Mouse (Mus musculus) lung, adult 2 months (tissue): Measurements from ENCODE around the gene Akt1. TPM values are rescaled to one million over a fixed set of nuclear protein-coding genes. Genes with fewer than 3 reads are reported as not detected.

ENCODE experiments used
- DNase-seq: peaks from one replicate; pipeline ENCODE4 v3.0.0; 2022
- H3K4me1 ChIP-seq: fragments of 200-500 bp; 2 replicates; pipeline ENCODE4 v1.6.1; 2011; ENCODE audit warnings: low read length; ENCODE audit not compliant: control insufficient read depth, insufficient read depth
- H3K4me3 ChIP-seq: fragments of 200-500 bp; replicated peaks from 2 replicates; pipeline ENCODE3; 2011; ENCODE audit warnings: low read depth, mild to moderate bottlenecking, control low read depth, low read length; ENCODE audit errors: extremely low read depth
- CTCF ChIP-seq: fragments of 200-500 bp; IDR thresholded peaks from 2 replicates; pipeline ENCODE4 v1.5.1; 2011; ENCODE audit warnings: mild to moderate bottlenecking, low read length, control low read depth; ENCODE audit not compliant: insufficient read depth
- POLR2A ChIP-seq: fragments of 200-500 bp; IDR thresholded peaks from 2 replicates; pipeline ENCODE4 v1.6.1; 2011; ENCODE audit warnings: low read depth, mild to moderate bottlenecking, control low read depth, low read length, borderline replicate concordance; ENCODE audit errors: extremely low read depth
- WGBS: fragments of 180-500 bp; shearing (Covaris S2); methylation state at CpG from one replicate; pipeline ENCODE4 v1.1.7; 2018; 5-methylcytosine and 5-hydroxymethylcytosine counted together
- polyA plus RNA-seq: library from polyadenylated mRNA; depleted of rRNA; stranded (reverse); fragments of >200 nt; gene quantifications from 2 replicates; pipeline ENCODE4 v1.2.3, GENCODE M21; 2012

Gene Akt1
- polyA plus RNA-seq, 1 experiment: 187 TPM

DNA sequence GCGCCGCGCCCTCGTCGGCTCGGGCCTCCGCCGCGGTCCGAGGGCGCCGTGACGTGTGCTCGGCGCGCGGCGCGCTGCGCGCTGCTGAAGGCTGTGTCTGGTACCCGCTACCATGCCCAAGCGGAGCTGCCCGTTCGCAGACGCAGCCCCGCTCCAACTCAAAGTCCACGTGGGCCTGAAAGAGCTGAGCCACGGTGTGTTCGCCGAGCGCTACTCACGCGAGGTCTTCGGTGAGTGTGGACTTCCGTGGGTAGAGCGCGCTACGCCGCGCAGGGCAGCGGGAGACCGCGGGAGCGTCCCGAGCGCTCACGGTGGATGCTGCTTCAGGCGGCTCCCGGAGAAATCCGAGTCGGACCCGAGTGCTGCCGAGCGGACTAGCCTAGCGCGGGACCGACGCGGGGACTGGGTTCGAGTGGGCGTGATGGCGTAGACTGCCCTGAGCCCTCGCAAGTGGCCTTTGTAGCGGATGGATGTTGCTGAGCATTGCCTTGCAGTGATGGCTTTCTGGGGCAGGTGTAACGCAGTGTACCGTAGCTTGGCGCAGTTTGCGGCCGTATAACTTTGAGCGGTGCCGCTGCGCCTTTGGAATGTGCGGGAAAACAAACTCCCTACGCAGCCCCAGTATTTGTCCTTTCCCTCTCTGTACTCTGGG is 29.7 kb downstream of the Akt1 start:
- under 1% methylated on average over 75 of the region's 75 CpGs for WGBS
- DNase-seq: no peak
- TF ChIP-seq CTCF: no peak
- TF ChIP-seq POLR2A: peak; percentile 84; the same call in 1 of the 2 replicates

DNA sequence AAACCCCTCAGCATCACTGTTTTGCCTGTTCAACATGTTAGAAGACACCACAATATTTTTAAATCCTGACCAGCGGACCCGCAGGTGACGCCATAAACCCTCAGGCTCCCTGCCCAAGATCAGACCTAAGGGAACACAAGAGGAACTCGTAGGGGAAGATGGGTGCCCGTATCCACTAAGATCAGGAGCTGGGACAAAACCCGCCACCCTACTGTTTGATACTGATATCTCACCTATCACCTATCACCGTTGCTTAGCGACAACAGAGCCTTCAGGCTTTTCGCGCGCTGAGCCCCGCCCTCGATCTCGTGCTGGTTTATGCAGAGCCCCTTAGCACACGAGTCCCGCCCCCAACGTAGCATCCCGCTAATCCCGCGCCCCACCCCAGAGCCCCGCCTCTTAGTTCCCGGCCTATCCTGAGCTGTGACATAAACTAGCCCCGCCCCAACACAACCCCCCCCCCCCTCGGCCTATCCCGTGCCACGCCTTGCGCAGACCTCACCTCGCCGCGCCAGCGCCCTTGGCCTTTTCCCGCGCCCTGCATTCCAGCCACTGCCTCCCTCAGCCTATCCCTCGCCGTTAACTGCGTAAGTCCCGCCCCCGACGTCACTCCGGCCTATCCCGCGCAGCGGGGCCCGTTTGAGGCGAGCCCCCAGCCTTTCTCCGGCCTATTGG is 30.4 kb downstream of the Akt1 start, which contains the start of gene Siva1:
Gene Siva1, plus strand, starts transcription at position 500 of the 675 bp plus-strand sequence.
- peak within 1 kb of the TSS; percentile 63 for H3K4me3 ChIP-seq
- peak; percentile 97 for DNase-seq
- WGBS: under 1% methylated on average over 44 of the region's 46 CpGs
- 0 out of 2 replicates have a peak, but pooled peaks cover 3% of the 10 kb centered on the region for H3K4me1 ChIP-seq
- TF ChIP-seq POLR2A: no peak
- no peak for TF ChIP-seq CTCF

More for the DNA sequence above, 29.7 kb downstream of the Akt1 start:
- 0 out of 2 replicates have a peak, but pooled peaks cover 3% of the 10 kb centered on the region for H3K4me1 ChIP-seq
- H3K4me3 ChIP-seq: peak overlapping the region; percentile 63

DNA sequence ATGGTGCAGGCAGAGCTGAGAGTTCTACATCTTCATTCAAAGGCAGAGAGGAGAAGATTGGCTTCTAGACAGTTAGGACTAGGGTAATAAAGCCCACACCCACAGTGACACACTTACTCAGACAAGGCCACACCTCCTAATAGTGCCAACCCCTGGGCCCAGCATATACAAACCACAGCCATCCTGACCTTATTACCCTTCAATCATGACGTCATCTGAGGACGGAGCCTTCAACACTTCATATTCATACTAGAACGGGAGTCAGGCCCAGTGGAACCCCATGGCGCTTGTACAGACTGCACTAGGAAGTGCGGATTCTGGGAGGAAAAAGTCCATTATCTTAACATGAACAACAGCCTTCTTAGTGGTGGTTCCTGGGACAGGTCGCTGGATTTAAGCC is 31.6 kb downstream of the Akt1 start:
- TF ChIP-seq CTCF (no peak), POLR2A (no peak)
- no peak for DNase-seq
- H3K4me3 ChIP-seq: no peak overlapping the region
- 0 out of 2 replicates have a peak, but pooled peaks cover 3% of the 10 kb centered on the region for H3K4me1 ChIP-seq
- 85% methylated on average over 6 of the region's 6 CpGs for WGBS

- Histone ChIP-seq H3K4me3 (no peak overlapping the region), H3K4me1 (0 out of 2 replicates have a peak, but pooled peaks cover 3% of the 10 kb centered on the region)
- WGBS: 89% methylated on average over 10 of the region's 10 CpGs
- TF ChIP-seq CTCF (no peak), POLR2A (no peak)
- no peak for DNase-seq
Observed at GRCm38 (mm10) chr12:112639526-112639925, 35.2 kb downstream of the Akt1 start.

DNA sequence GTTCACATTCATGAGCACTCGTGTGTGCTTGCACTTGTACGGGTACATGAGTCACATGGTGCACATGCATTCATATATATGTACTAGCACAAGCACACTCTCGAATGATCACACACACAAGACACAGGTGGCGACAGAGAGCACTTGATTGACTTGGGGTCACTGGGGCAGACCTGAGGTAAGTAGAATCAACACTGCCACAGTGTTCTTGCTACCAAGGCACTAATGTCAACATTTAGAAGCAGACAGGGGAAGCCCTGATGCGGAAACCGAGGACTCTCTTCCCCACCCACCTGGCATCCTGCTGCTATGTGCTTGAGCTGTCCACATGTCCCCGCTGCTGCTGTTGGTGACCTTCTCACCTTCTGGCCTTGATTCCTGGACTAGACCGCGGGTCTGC is 41.0 kb downstream of the Akt1 start:
- TF ChIP-seq CTCF (no peak), POLR2A (no peak)
- H3K4me1 ChIP-seq: peaks cover 14% of the 10 kb centered on the region
- WGBS: 60% methylated on average over 9 of the region's 9 CpGs
- no peak for DNase-seq
- no peak overlapping the region for H3K4me3 ChIP-seq

DNA sequence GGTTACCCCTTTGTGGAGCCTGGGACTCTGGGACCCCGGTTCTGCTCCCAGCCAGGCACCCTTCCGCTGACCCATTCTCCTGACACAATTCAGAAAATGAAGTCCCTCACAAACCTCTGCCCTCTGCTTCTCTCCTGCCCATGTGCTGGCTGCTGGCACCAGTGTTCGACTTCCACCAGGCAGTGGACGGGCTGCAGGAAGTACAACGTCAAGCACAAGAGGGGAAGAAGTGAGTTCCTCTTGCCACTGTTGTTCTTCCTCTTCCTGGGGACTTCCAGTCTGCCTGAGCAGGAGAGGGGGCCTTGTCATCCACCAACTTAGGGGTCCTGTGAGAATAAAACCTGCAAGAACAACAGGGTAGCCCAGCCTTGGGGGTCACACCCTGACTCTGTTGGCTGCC is 41.8 kb downstream of the Akt1 start:
- H3K4me1 ChIP-seq: peaks cover 17% of the 10 kb centered on the region
- TF ChIP-seq CTCF (no peak), POLR2A (no peak)
- WGBS: 48% methylated on average over 5 of the region's 5 CpGs
- no peak for DNase-seq
- H3K4me3 ChIP-seq: no peak overlapping the region

- 61% methylated on average over 11 of the region's 11 CpGs for WGBS
- no peak for TF ChIP-seq POLR2A
- no peak for TF ChIP-seq CTCF
- DNase-seq: no peak
- peaks cover 17% of the 10 kb centered on the region for H3K4me1 ChIP-seq
- no peak overlapping the region for H3K4me3 ChIP-seq
Observed at GRCm38 (mm10) chr12:112632084-112632777, 42.5 kb downstream of the Akt1 start.

- peaks cover 17% of the 10 kb centered on the region for H3K4me1 ChIP-seq
- H3K4me3 ChIP-seq: no peak overlapping the region
- no peak for TF ChIP-seq POLR2A
- TF ChIP-seq CTCF: no peak
- DNase-seq: no peak
- WGBS: 45% methylated on average over 1 of the region's 1 CpGs
Observed at GRCm38 (mm10) chr12:112631472-112631871, 43.2 kb downstream of the Akt1 start.

GRCm38 (mm10) chr12:112630796-112631195 is 43.9 kb downstream of the Akt1 start:
- 53% methylated on average over 5 of the region's 5 CpGs for WGBS

GRCm38 (mm10) chr12:112630029-112630428 is 44.7 kb downstream of the Akt1 start:
- TF ChIP-seq POLR2A (no peak), CTCF (no peak)
- WGBS: 94% methylated on average over 12 of the region's 12 CpGs
- H3K4me1 ChIP-seq: peaks cover 20% of the 10 kb centered on the region

More at GRCm38 (mm10) chr12:112630796-112631195, 43.9 kb downstream of the Akt1 start:
- no peak for DNase-seq
- TF ChIP-seq POLR2A (no peak), CTCF (no peak)
- Histone ChIP-seq H3K4me3 (no peak overlapping the region), H3K4me1 (peaks cover 20% of the 10 kb centered on the region)

More at GRCm38 (mm10) chr12:112630029-112630428, 44.7 kb downstream of the Akt1 start:
- DNase-seq: no peak
- no peak overlapping the region for H3K4me3 ChIP-seq
